Mouse (Mus musculus): ENCODE data around the gene Tbl2. TPM values are rescaled to one million over a fixed set of nuclear protein-coding genes. Genes with fewer than 3 reads are reported as not detected.

Gene Tbl2
- polyA plus RNA-seq, 1 experiment from 2014 or later: 11.1 TPM

DNA sequence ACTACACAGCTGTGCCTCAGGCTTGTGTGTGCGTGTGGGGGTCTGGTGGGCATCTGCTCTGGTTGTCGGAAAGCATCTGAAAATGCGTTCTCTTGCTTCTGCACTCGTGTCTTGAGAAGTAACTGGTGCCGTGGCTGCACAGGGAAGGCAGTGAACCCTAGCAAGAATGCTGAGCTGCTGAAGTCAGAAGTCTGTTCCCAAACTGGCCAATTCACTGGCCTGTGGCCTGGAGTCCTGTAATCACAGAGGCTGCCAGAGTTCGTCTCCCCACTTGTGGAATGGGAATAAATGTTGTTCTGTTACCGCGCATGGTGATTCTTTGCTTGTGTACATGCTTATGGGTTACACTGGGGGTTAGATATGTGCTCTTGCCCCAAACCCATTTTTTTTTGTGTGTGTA, 12.9 kb downstream of the Tbl2 start:
- Histone ChIP-seq H3K9me3 (replicated peaks; ENCODE audit: control insufficient read depth, low read length) (no peaks in the 10 kb centered on the region), H3K4me1 (ENCODE audit: control insufficient read depth, low read depth, low read length) (no peaks in the 10 kb centered on the region; the same call in 1 of the 2 replicates), H3K36me3 (ENCODE audit: control insufficient read depth, insufficient read depth) (peaks cover 28% of the 10 kb centered on the region), H3K9ac (ENCODE audit: low read depth, low read length) (no peak overlapping the region), H3K4me2 (ENCODE audit: low read depth, low read length) (no peak overlapping the region), H3K4me3 (ENCODE audit: low read depth, low read length) (no peak overlapping the region), H3K27ac (ENCODE audit: low read length) (no peak overlapping the region), H3K27me3 (ENCODE audit: control insufficient read depth, insufficient read depth, low read depth, low read length) (no peaks in the 10 kb centered on the region)
- ATAC-seq (ENCODE audit: low read depth): no peak
- WGBS (ENCODE audit: insufficient replicate concordance): 85% methylated on average over 8 of the region's 8 CpGs

DNA sequence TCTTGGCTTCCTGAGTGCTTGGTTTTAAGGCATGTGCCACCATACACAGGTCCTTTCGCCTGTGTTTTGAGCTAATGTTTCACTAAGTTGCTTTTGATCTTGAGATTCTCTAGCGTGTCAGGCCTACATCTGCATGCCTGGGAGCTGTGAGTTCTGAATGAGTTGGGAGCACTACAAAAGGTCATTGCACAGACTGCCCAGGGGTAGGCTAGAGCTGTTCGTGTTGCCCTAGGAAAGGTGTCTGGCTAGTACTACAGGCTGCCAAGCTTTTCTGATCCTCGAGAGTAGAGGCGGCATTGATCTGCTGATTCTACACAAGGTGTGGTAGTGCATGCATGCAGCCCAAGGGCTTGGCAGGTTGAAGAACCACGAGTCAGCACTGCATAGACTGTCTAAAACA, 13.4 kb downstream of the Tbl2 start:
- Histone ChIP-seq H3K27ac (ENCODE audit: low read length) (no peak overlapping the region), H3K27me3 (ENCODE audit: control insufficient read depth, insufficient read depth, low read depth, low read length) (no peaks in the 10 kb centered on the region), H3K9me3 (replicated peaks; ENCODE audit: control insufficient read depth, low read length) (no peaks in the 10 kb centered on the region), H3K4me3 (ENCODE audit: low read depth, low read length) (no peak overlapping the region), H3K36me3 (ENCODE audit: control insufficient read depth, insufficient read depth) (peaks cover 25% of the 10 kb centered on the region), H3K9ac (ENCODE audit: low read depth, low read length) (no peak overlapping the region; the same call in 1 of the 2 replicates), H3K4me1 (ENCODE audit: control insufficient read depth, low read depth, low read length) (peaks cover 1% of the 10 kb centered on the region), H3K4me2 (ENCODE audit: low read depth, low read length) (no peak overlapping the region)
- ATAC-seq (ENCODE audit: low read depth): no peak
- 76% methylated on average over 6 of the region's 6 CpGs for WGBS (ENCODE audit: insufficient replicate concordance)

DNA sequence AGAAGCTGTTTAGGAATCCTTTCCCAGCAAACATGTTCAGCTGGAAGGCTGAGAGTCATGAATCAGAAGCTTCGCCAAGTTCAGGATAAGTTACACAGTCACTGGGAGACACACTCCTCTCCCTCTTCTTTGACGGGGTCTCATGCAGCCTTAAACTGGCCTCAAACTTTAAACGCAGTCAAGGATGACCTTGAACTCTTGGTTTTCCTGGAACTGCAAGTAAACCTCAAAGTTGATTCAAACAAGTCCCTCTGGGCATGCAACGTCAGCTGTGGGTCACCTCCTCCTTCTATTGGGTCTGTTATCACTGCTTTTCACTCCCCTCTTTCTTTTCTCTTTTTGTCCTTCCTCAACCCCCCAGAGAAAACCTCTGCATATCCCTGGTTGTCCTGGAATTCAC, 17.5 kb downstream of the Tbl2 start:
- no peak for ATAC-seq (ENCODE audit: low read depth)
- H3K27ac ChIP-seq (ENCODE audit: low read length): no peak overlapping the region
- H3K4me2 ChIP-seq (ENCODE audit: low read depth, low read length): no peak overlapping the region
- H3K36me3 ChIP-seq (ENCODE audit: control insufficient read depth, insufficient read depth): no peaks in the 10 kb centered on the region
- H3K27me3 ChIP-seq (ENCODE audit: control insufficient read depth, insufficient read depth, low read depth, low read length): no peaks in the 10 kb centered on the region
- no peak overlapping the region for H3K9ac ChIP-seq (ENCODE audit: low read depth, low read length)
- no peak overlapping the region for H3K4me3 ChIP-seq (ENCODE audit: low read depth, low read length)
- 60% methylated on average over 4 of the region's 4 CpGs for WGBS (ENCODE audit: insufficient replicate concordance)
- no peaks in the 10 kb centered on the region for H3K9me3 ChIP-seq (replicated peaks; ENCODE audit: control insufficient read depth, low read length)
- peaks cover 21% of the 10 kb centered on the region for H3K4me1 ChIP-seq (ENCODE audit: control insufficient read depth, low read depth, low read length)

DNA sequence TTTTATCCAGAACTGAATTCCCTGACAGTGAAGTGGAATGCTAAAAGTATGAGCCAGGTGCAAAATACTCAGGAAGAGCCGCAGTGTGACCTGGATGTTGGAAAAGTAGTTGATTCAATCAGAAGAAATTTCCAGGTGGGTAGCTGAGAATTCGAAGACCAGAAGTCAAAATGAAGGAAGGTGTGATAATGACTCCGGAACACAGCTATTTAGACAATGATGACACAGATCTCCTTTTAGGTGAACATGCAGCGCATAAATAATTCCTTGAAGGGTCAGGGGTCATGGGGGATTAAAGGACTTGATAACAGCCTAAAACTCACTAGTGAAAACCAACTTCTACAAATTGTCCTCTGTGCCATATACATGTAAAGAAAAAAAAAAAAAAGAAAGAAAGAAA, 18.0 kb downstream of the Tbl2 start:
- no peak for ATAC-seq (ENCODE audit: low read depth)
- no peak overlapping the region for H3K9ac ChIP-seq (ENCODE audit: low read depth, low read length)
- no peaks in the 10 kb centered on the region for H3K9me3 ChIP-seq (replicated peaks; ENCODE audit: control insufficient read depth, low read length)
- H3K27me3 ChIP-seq (ENCODE audit: control insufficient read depth, insufficient read depth, low read depth, low read length): no peaks in the 10 kb centered on the region
- 85% methylated on average over 4 of the region's 4 CpGs for WGBS (ENCODE audit: insufficient replicate concordance)
- no peak overlapping the region for H3K4me3 ChIP-seq (ENCODE audit: low read depth, low read length)
- H3K36me3 ChIP-seq (ENCODE audit: control insufficient read depth, insufficient read depth): peaks cover 2% of the 10 kb centered on the region
- H3K4me2 ChIP-seq (ENCODE audit: low read depth, low read length): peak overlapping the region; percentile 93; the same call in 1 of the 2 replicates
- H3K4me1 ChIP-seq (ENCODE audit: control insufficient read depth, low read depth, low read length): peaks cover 21% of the 10 kb centered on the region
- H3K27ac ChIP-seq (ENCODE audit: low read length): no peak overlapping the region

DNA sequence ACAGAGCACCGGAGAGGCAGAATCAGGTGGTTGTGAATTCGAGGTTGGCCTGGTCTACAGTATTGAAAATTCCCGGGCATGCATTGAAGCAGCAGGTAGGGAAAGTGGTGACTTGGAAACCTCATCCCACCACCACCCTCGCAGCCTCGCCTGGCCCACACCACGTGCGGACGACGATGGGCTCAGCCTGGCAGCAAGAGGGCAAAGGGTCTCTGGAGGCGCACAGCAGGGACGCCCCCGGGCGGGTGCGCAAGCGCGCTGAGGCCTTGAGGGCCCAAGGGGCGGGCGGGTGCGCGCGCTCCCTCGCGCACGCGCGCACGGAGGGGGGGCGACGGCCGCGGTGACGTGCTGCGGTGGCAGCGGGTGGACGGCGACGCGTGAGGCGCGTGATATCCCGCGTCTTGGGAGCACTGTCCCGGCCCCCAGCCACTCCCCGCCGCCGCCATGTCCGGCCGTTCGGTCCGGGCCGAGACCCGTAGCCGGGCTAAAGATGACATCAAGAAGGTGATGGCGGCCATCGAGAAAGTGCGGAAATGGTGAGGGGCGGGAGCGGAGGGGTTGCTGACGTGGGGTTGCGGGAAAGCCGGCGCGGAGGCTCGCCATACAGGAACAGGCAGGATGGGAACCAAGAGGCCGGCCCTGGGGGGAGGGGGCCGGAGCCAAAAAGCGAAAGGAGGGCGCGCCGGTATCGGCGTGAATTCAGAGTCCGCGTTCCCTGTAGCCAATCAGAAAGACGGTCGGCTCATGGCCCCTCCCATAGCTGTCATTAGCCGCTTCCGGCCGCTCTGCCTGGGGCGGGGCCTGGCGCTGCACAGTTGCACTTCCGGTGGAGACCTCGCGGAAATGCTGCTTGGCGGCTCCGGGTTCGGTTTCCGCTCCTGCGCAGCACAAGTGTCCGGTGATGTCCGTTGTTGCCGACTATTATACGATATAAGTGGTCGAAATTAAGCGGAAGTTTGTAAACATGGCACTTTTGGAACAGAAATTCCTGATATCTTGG, 18.9 kb downstream of the Tbl2 start, which contains the start of gene Bcl7b:
Gene Bcl7b, plus strand, starts transcription at position 221 of the 1,000 bp plus-strand sequence.
- Histone ChIP-seq H3K4me2 (ENCODE audit: low read depth, low read length) (peak within 1 kb of the TSS; percentile 93), H3K4me1 (ENCODE audit: control insufficient read depth, low read depth, low read length) (peaks cover 21% of the 10 kb centered on the region), H3K4me3 (ENCODE audit: low read depth, low read length) (peak within 1 kb of the TSS; percentile 91), H3K9me3 (replicated peaks; ENCODE audit: control insufficient read depth, low read length) (no peaks in the 10 kb centered on the region), H3K9ac (ENCODE audit: low read depth, low read length) (peak within 1 kb of the TSS; percentile 95), H3K27me3 (ENCODE audit: control insufficient read depth, insufficient read depth, low read depth, low read length) (no peaks in the 10 kb centered on the region), H3K27ac (ENCODE audit: low read length) (peak within 1 kb of the TSS; percentile 95), H3K36me3 (ENCODE audit: control insufficient read depth, insufficient read depth) (peaks cover 11% of the 10 kb centered on the region)
- 1% methylated on average over 86 of the region's 95 CpGs for WGBS (ENCODE audit: insufficient replicate concordance)
- peak; percentile 98 for ATAC-seq (ENCODE audit: low read depth)

DNA sequence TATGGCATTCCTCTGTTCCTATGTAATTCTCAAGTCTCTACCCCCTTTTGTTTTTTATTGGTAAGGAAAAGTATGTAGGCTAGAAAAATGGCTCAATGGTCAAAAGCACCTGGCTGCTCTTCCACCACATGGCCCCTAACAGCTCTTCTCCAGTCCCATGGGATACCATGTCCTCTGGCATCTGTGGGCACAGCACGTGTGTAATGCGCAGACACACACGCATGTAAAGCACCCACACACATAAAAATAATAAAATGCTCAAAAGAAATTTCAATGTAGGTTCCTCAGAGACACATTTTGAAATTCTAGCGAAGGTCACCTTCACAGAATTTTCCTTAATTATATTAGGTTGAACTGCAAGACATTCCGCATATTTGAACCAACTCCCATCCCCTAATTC, 20.0 kb downstream of the Tbl2 start:
- H3K4me3 ChIP-seq (ENCODE audit: low read depth, low read length): peak overlapping the region; percentile 91
- no peaks in the 10 kb centered on the region for H3K9me3 ChIP-seq (replicated peaks; ENCODE audit: control insufficient read depth, low read length)

DNA sequence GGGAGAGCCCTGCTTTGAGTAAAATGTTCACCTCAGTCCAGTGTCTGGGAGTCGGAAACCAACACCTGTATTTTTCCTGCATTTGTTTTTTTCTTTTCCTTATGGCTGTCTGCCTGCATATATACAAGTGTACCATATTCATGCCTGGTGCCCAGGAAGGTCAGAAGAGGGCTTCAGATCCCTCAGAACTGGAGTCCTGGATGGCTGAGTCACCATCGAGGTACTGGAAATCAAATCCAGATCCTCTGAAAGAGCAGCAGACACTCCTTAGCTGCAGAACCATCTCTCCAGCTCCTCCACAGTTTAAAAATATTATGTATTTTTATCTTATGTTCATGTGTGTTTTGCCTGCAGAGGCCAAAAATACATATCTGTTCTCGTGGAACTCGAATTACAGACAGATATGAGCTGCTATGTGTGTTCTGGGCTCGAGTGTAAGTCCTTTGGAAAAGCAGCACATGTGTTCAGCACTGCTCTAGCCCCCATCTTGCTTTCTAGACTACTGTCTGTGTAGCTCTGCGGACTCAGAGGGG, 22.3 kb downstream of the Tbl2 start:
- peaks cover 21% of the 10 kb centered on the region for H3K4me1 ChIP-seq (ENCODE audit: control insufficient read depth, low read depth, low read length)
- H3K27ac ChIP-seq (ENCODE audit: low read length): no peak overlapping the region
- H3K9me3 ChIP-seq (replicated peaks; ENCODE audit: control insufficient read depth, low read length): no peaks in the 10 kb centered on the region
- 86% methylated on average over 6 of the region's 6 CpGs for WGBS (ENCODE audit: insufficient replicate concordance)
- no peak overlapping the region for H3K4me3 ChIP-seq (ENCODE audit: low read depth, low read length)
- no peak overlapping the region for H3K4me2 ChIP-seq (ENCODE audit: low read depth, low read length)
- H3K27me3 ChIP-seq (ENCODE audit: control insufficient read depth, insufficient read depth, low read depth, low read length): no peaks in the 10 kb centered on the region
- peaks cover 14% of the 10 kb centered on the region for H3K36me3 ChIP-seq (ENCODE audit: control insufficient read depth, insufficient read depth)
- no peak overlapping the region for H3K9ac ChIP-seq (ENCODE audit: low read depth, low read length)
- ATAC-seq (ENCODE audit: low read depth): no peak

More for the DNA sequence above, 20.0 kb downstream of the Tbl2 start:
- Histone ChIP-seq H3K27ac (ENCODE audit: low read length) (no peak overlapping the region), H3K27me3 (ENCODE audit: control insufficient read depth, insufficient read depth, low read depth, low read length) (no peaks in the 10 kb centered on the region), H3K36me3 (ENCODE audit: control insufficient read depth, insufficient read depth) (peaks cover 14% of the 10 kb centered on the region), H3K4me2 (ENCODE audit: low read depth, low read length) (peak overlapping the region; percentile 87), H3K9ac (ENCODE audit: low read depth, low read length) (peak overlapping the region; percentile 69), H3K4me1 (ENCODE audit: control insufficient read depth, low read depth, low read length) (peaks cover 21% of the 10 kb centered on the region)
- WGBS (ENCODE audit: insufficient replicate concordance): 81% methylated on average over 5 of the region's 5 CpGs
- no peak for ATAC-seq (ENCODE audit: low read depth)

DNA sequence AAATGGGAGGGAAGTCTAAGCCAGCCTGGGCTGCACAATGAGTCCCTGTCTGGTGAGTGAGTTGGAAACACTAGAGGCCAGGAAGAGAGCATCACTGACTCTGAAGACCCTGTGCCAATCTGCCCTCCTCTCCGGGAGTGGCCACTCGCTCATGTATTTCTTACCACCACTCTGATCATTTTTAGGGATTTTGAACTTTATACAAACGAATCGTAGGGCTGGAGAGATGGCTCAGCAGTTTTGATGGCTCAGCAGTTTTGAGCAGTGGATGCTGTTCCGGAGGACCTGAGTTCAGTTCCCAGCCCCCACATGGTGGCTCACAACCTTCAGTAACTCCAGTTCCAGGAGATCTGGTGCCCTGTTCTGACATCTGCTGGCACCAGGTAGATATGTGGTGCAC, 23.5 kb downstream of the Tbl2 start:
- Histone ChIP-seq H3K4me2 (ENCODE audit: low read depth, low read length) (no peak overlapping the region), H3K36me3 (ENCODE audit: control insufficient read depth, insufficient read depth) (peaks cover 23% of the 10 kb centered on the region), H3K4me1 (ENCODE audit: control insufficient read depth, low read depth, low read length) (peaks cover 18% of the 10 kb centered on the region), H3K9me3 (replicated peaks; ENCODE audit: control insufficient read depth, low read length) (no peaks in the 10 kb centered on the region), H3K4me3 (ENCODE audit: low read depth, low read length) (no peak overlapping the region), H3K27me3 (ENCODE audit: control insufficient read depth, insufficient read depth, low read depth, low read length) (no peaks in the 10 kb centered on the region), H3K27ac (ENCODE audit: low read length) (no peak overlapping the region), H3K9ac (ENCODE audit: low read depth, low read length) (no peak overlapping the region)
- no peak for ATAC-seq (ENCODE audit: low read depth)
- 80% methylated on average over 5 of the region's 5 CpGs for WGBS (ENCODE audit: insufficient replicate concordance)

DNA sequence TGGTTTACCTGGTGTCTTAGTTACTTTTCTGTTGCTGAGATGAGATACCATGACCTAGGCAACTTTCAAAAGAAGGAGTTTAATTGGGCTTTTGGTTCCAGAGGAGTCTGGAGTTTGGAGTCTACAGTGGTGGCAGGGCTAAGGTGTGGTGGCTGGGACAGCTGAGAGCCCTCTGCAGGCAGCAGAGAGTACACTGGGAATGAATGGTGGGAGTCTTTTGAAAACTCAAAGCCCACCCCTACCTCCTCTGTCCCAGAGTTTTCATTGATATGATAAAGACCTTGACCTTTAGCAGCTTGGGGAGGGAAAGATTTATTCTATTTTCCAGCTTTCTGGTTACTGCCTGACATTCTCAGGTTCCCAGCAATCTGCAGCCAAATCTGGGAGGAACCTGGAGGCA, 25.6 kb downstream of the Tbl2 start:
- Histone ChIP-seq H3K27me3 (ENCODE audit: control insufficient read depth, insufficient read depth, low read depth, low read length) (no peaks in the 10 kb centered on the region), H3K36me3 (ENCODE audit: control insufficient read depth, insufficient read depth) (peaks cover 40% of the 10 kb centered on the region), H3K27ac (ENCODE audit: low read length) (no peak overlapping the region), H3K4me3 (ENCODE audit: low read depth, low read length) (no peak overlapping the region), H3K4me2 (ENCODE audit: low read depth, low read length) (no peak overlapping the region), H3K4me1 (ENCODE audit: control insufficient read depth, low read depth, low read length) (peaks cover 7% of the 10 kb centered on the region), H3K9me3 (replicated peaks; ENCODE audit: control insufficient read depth, low read length) (no peaks in the 10 kb centered on the region), H3K9ac (ENCODE audit: low read depth, low read length) (no peak overlapping the region)
- no peak for ATAC-seq (ENCODE audit: low read depth)
